Mouse (Mus musculus): ENCODE measurements at regions not wholly inside any gene's neighbourhood (a gene's known extent, or its start where the extent isn't known, plus 50 kb on each side); places are given as distances from the start of the nearest gene placed in this dataset.
A peak's percentile ranks its signal among the peaks of the same experiment; 100 is the strongest.

DNA sequence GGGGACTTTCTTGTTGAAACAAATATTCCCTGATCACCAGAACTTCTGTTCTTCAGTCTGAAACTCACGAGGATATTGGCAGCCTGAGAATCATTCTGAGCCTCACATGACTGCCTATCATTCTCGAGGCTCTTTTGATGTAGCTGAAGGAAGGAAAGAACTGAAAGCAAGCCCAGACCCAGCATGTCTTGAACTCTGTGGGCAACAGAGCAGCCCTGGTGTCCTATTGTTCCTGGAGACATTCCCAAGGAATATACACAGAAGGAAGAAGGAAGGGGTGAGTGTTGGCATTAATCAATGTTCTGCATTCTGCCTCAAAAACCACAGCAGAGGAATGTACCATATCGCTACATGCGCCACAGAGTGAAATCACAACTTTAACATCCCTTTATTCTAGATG, 449.4 kb upstream of the Gm10306 start:
- H3K9me3 ChIP-seq, result no peaks in the 10 kb centered on the region
- no peaks in the 10 kb centered on the region for H3K27me3 ChIP-seq (replicated peaks)
- no peak overlapping the region for H3K4me2 ChIP-seq
- no peak overlapping the region for H3K27ac ChIP-seq
- no peak for ATAC-seq (ENCODE audit: insufficient read depth, low FRiP score, low read depth)
- no peaks in the 10 kb centered on the region for H3K4me1 ChIP-seq
- WGBS, result 79% methylated on average over 4 of the region's 4 CpGs
- no peak overlapping the region for H3K4me3 ChIP-seq (replicated peaks)
- H3K9ac ChIP-seq, result no peak overlapping the region
- no peaks in the 10 kb centered on the region for H3K36me3 ChIP-seq

DNA sequence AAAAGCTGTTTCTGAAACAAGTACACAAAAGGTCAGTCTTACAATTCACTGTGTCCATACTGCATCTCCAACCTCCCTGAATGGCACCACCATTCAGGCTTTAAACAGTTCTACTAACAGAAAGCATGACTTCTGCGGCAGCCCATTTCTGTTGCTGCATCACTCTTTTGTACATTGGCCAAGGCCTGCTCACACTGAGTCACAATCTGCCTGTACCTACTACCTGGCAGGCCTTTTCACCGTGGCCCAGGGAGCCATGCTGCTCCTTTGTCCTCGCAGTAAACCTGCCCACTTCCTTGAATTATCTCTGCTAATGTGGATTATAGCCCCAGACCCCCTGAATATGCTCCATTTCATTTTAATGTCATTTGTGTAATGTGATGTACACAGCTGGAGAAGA, 439.5 kb upstream of the Gm10306 start:
- no peak overlapping the region for H3K4me3 ChIP-seq (replicated peaks)
- no peaks in the 10 kb centered on the region for H3K36me3 ChIP-seq
- H3K27ac ChIP-seq, result no peak overlapping the region
- H3K9ac ChIP-seq, result no peak overlapping the region
- ATAC-seq (ENCODE audit: insufficient read depth, low FRiP score, low read depth), result no peak
- 89% methylated on average over 3 of the region's 3 CpGs for WGBS
- no peaks in the 10 kb centered on the region for H3K9me3 ChIP-seq
- no peaks in the 10 kb centered on the region for H3K4me1 ChIP-seq
- no peaks in the 10 kb centered on the region for H3K27me3 ChIP-seq (replicated peaks)
- no peak overlapping the region for H3K4me2 ChIP-seq

DNA sequence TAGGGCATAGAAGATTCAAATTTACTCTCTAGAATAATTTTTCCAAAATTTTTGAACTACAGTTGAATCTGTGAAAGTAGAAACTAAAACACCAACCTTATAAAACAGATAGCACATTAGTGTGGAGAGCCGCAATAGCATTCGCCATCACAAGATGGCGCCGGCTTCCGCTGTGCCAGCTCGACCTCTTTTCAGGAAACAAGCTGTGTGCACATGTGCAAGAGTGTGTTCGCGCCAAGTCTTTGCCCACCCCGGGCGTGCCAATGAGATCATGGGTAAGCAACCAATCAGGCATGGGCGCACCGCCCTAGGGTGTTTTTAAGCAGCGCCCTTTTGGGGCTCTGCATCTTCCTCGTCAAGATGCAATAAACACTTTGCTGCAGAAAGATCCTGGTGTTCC, 432.2 kb upstream of the Gm10306 start:
- H3K36me3 ChIP-seq, result no peaks in the 10 kb centered on the region
- WGBS, result 77% methylated on average over 14 of the region's 14 CpGs
- no peak overlapping the region for H3K9ac ChIP-seq
- no peak overlapping the region for H3K4me2 ChIP-seq
- no peak overlapping the region for H3K27ac ChIP-seq
- ATAC-seq (ENCODE audit: insufficient read depth, low FRiP score, low read depth), result no peak
- H3K27me3 ChIP-seq (replicated peaks), result no peaks in the 10 kb centered on the region
- no peak overlapping the region for H3K4me3 ChIP-seq (replicated peaks)
- H3K9me3 ChIP-seq, result no peaks in the 10 kb centered on the region
- H3K4me1 ChIP-seq, result no peaks in the 10 kb centered on the region

DNA sequence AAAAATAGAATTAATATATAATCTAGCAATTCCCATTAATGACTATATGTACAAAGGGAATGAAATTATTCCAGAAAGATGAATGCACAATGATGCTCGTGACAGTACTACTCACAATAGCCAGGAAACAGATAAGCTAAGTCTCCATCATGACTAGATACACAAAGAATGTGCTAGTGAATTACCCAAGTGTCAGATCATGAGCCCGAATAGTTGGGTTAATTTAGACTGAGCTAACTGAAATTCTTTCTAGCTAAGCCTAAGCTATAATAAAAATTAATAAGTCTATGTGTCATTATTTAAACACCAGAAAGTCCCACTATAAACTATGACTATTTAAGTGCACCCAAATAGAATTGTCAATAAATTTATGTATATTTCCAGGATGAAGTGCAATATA, 418.4 kb upstream of the Gm10306 start:
- Histone ChIP-seq H3K4me3 (replicated peaks) (no peak overlapping the region), H3K9ac (no peak overlapping the region), H3K4me2 (no peak overlapping the region), H3K9me3 (no peaks in the 10 kb centered on the region), H3K27me3 (replicated peaks) (no peaks in the 10 kb centered on the region), H3K36me3 (no peaks in the 10 kb centered on the region), H3K27ac (no peak overlapping the region), H3K4me1 (no peaks in the 10 kb centered on the region)
- 61% methylated on average over 2 of the region's 2 CpGs for WGBS
- ATAC-seq (ENCODE audit: insufficient read depth, low FRiP score, low read depth), result no peak

- 56% methylated on average over 7 of the region's 7 CpGs for WGBS
- no peak for ATAC-seq (ENCODE audit: insufficient read depth, low FRiP score, low read depth)
- Histone ChIP-seq H3K27ac (no peak overlapping the region), H3K36me3 (no peaks in the 10 kb centered on the region), H3K4me3 (replicated peaks) (no peak overlapping the region), H3K4me2 (no peak overlapping the region), H3K9me3 (no peaks in the 10 kb centered on the region), H3K4me1 (no peaks in the 10 kb centered on the region), H3K27me3 (replicated peaks) (no peaks in the 10 kb centered on the region), H3K9ac (no peak overlapping the region)
Observed at GRCm38 (mm10) chr4:94144901-94145801, 411.2 kb upstream of the Gm10306 start.

- no peak for ATAC-seq (ENCODE audit: insufficient read depth, low FRiP score, low read depth)
- no peaks in the 10 kb centered on the region for H3K4me1 ChIP-seq
Observed at GRCm38 (mm10) chr4:94147964-94148533, 408.3 kb upstream of the Gm10306 start.

GRCm38 (mm10) chr4:94149056-94149455, 407.3 kb upstream of the Gm10306 start:
- H3K9me3 ChIP-seq, result no peaks in the 10 kb centered on the region
- no peak overlapping the region for H3K4me2 ChIP-seq
- H3K36me3 ChIP-seq, result no peaks in the 10 kb centered on the region
- ATAC-seq (ENCODE audit: insufficient read depth, low FRiP score, low read depth), result no peak; the same call in 1 of the 2 replicates
- H3K27me3 ChIP-seq (replicated peaks), result no peaks in the 10 kb centered on the region
- H3K9ac ChIP-seq, result no peak overlapping the region
- no peak overlapping the region for H3K27ac ChIP-seq
- no peak overlapping the region for H3K4me3 ChIP-seq (replicated peaks)
- H3K4me1 ChIP-seq, result no peaks in the 10 kb centered on the region
- 47% methylated on average over 3 of the region's 3 CpGs for WGBS

More at GRCm38 (mm10) chr4:94147964-94148533, 408.3 kb upstream of the Gm10306 start:
- Histone ChIP-seq H3K36me3 (no peaks in the 10 kb centered on the region), H3K27ac (no peak overlapping the region), H3K4me2 (no peak overlapping the region), H3K4me3 (replicated peaks) (no peak overlapping the region), H3K9me3 (no peaks in the 10 kb centered on the region), H3K27me3 (replicated peaks) (no peaks in the 10 kb centered on the region), H3K9ac (no peak overlapping the region)

GRCm38 (mm10) chr4:94160620-94161019, 395.7 kb upstream of the Gm10306 start:
- Histone ChIP-seq H3K4me2 (no peak overlapping the region), H3K27me3 (replicated peaks) (no peaks in the 10 kb centered on the region), H3K36me3 (no peaks in the 10 kb centered on the region), H3K9me3 (no peaks in the 10 kb centered on the region), H3K4me3 (replicated peaks) (no peak overlapping the region), H3K27ac (no peak overlapping the region), H3K4me1 (no peaks in the 10 kb centered on the region), H3K9ac (no peak overlapping the region)
- ATAC-seq (ENCODE audit: insufficient read depth, low FRiP score, low read depth), result no peak
- WGBS, result 57% methylated on average over 2 of the region's 2 CpGs

DNA sequence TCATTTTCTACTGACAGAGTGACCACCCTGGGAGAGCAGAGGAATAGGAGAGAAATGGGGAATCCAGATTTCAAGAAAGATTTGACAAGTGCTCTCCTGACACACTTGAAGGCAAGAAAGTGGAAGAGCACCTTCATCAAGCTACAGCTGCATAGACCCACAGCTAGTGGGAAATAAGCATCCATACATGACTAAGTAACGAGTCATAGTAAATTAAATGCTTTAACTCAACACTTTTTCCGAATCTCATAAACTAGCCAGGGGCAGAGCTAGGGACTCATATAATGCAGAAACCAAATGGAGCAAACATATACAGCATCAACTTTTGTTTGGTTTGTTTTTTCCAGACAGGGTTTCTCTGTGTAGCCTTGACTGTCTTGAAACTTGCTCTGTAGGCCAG, 383.2 kb upstream of the Gm10306 start:
- Histone ChIP-seq H3K4me1 (no peaks in the 10 kb centered on the region), H3K27me3 (replicated peaks) (no peaks in the 10 kb centered on the region), H3K4me2 (no peak overlapping the region), H3K36me3 (no peaks in the 10 kb centered on the region), H3K4me3 (replicated peaks) (no peak overlapping the region), H3K9ac (no peak overlapping the region), H3K9me3 (no peaks in the 10 kb centered on the region), H3K27ac (no peak overlapping the region)
- ATAC-seq (ENCODE audit: insufficient read depth, low FRiP score, low read depth), result no peak
- 86% methylated on average over 2 of the region's 2 CpGs for WGBS

- Histone ChIP-seq H3K4me3 (replicated peaks) (no peak overlapping the region), H3K27ac (no peak overlapping the region), H3K36me3 (no peaks in the 10 kb centered on the region), H3K9ac (no peak overlapping the region), H3K4me2 (no peak overlapping the region), H3K27me3 (replicated peaks) (no peaks in the 10 kb centered on the region), H3K4me1 (no peaks in the 10 kb centered on the region), H3K9me3 (no peaks in the 10 kb centered on the region)
- WGBS, result 45% methylated on average over 4 of the region's 4 CpGs
- no peak for ATAC-seq (ENCODE audit: insufficient read depth, low FRiP score, low read depth)
Observed at GRCm38 (mm10) chr4:94186997-94187396, 369.3 kb upstream of the Gm10306 start.

DNA sequence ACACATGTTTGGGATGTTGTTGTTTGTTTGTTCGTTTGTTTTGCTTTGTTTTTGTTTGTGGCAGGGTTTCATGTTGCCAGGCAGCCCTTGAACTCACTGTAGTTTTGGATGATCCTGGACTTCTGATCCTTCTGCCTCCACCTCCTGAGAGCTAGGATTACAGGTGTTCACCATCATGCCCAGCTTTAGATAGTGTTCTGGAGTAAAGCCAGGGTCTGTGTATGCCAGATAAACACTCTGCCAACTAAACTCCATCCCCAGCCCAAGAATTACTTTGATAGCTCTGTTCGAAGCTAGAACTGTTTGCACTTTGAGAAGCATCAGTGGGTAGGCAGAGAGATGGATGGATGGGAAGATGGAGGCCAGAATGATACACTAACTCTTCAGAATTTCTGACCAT, 368.0 kb upstream of the Gm10306 start:
- Histone ChIP-seq H3K4me2 (no peak overlapping the region), H3K36me3 (no peaks in the 10 kb centered on the region), H3K9me3 (no peaks in the 10 kb centered on the region), H3K9ac (no peak overlapping the region), H3K4me1 (no peaks in the 10 kb centered on the region), H3K4me3 (replicated peaks) (no peak overlapping the region), H3K27me3 (replicated peaks) (no peaks in the 10 kb centered on the region), H3K27ac (no peak overlapping the region)
- ATAC-seq (ENCODE audit: insufficient read depth, low FRiP score, low read depth), result no peak
- WGBS, result 39% methylated on average over 2 of the region's 2 CpGs

- H3K4me1 ChIP-seq, result no peaks in the 10 kb centered on the region
- H3K9ac ChIP-seq, result no peak overlapping the region
- no peaks in the 10 kb centered on the region for H3K36me3 ChIP-seq
- no peak overlapping the region for H3K27ac ChIP-seq
- H3K27me3 ChIP-seq (replicated peaks), result no peaks in the 10 kb centered on the region
- peak; percentile 47; the same call in 1 of the 2 replicates for ATAC-seq (ENCODE audit: insufficient read depth, low FRiP score, low read depth)
- H3K4me3 ChIP-seq (replicated peaks), result no peak overlapping the region
- no peak overlapping the region for H3K4me2 ChIP-seq
- no peaks in the 10 kb centered on the region for H3K9me3 ChIP-seq
- 20% methylated on average over 3 of the region's 3 CpGs for WGBS
Observed at GRCm38 (mm10) chr4:94188888-94189287, 367.5 kb upstream of the Gm10306 start.
